Mouse (Mus musculus) megakaryocyte, embryonic 14.5 days (primary cell): ENCODE results near the gene Map7d2.

Source experiments
- FLI1 ChIP-seq: IDR thresholded peaks from 2 replicates; pipeline ENCODE4 v1.6.1; 2012; ENCODE audit warnings: low read length, inconsistent platforms, mixed read lengths
- GATA1 ChIP-seq: IDR thresholded peaks from 3 replicates; pipeline ENCODE4 v1.6.1; 2012; ENCODE audit warnings: mixed read lengths, low read length, inconsistent platforms, borderline replicate concordance

DNA sequence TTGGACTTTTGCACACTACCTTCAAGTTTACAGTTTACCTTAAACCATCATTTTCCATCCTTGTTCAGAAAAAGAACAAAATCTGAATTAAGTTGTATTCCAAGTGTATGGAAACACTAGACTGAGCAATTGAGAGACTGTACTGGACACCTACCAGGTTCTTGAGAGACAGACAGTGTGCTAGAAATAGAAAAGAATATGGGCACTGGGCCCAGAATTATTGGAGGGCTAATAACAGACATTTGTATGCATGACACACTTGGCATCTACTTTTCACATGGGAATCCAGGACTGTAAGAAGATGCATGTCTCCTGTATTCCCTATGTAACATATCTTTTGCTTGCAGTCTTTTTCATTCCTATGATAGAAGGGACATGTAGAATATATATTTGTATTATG lies 25.4 kb upstream of the Map7d2 start:
- TF ChIP-seq GATA1 (no peak), FLI1 (no peak)
